Mouse (Mus musculus): ENCODE data around the gene Mcm2.

DNA sequence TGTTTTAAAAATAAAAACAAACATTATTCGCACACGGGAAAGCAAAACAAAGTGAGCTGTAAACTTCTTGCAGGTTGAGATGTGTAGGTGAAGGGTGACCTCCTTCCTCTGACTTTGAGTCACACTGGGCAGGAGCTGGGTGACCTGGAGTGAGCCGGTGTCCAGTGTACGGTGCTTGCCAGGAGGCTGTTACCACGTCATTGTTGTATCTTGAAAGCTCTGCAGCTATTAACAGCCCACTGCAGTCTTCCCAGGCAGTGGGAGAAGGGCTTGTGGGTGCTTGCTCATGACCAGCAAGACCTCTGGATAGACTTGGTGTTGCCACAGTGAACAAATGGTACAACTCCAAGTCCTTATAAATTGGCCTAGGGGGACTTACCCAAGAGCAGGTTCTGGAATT lies 16.2 kb upstream of the Mcm2 start:
- TF ChIP-seq CTCF (IDR thresholded peaks at IDR 0.05; ENCODE audit: extremely low read depth, insufficient read length, insufficient replicate concordance, low read depth, low read length), result no peak
- no peak for TF ChIP-seq POLR2A (IDR thresholded peaks at IDR 0.05; ENCODE audit: low read depth, low read length)
